Mouse (Mus musculus): ENCODE results near the gene Tma7. TPM values are rescaled to one million over a fixed set of nuclear protein-coding genes. Genes with fewer than 3 reads are reported as not detected.

The Tma7 gene
- polyA plus RNA-seq, 1 experiment: 572 TPM

DNA sequence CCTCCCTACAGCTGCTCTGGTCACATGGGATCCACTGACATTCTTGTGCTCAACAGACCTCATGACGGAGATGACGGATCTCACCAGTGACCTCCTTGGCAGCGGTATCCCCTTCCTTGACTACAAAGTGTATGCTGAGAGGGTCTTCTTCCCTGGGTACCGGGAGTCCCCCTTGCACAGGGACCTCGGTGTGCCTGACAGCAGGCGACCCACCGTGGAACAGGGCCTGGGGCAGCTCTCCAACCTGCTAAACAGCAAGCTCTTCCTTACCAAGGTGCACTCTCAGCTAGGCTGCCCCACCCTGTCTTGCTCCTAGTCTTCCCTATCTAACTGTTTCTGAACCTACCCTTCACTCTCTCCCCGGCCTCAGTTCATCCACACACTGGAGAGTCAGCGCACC, 29.2 kb upstream of the Tma7 start:
- Histone ChIP-seq H3K4me3 (ENCODE audit: insufficient read depth, low read depth, low read length) (no peak overlapping the region), H3K27ac (replicated peaks; ENCODE audit: low read depth, low read length) (no peak overlapping the region), H3K4me1 (ENCODE audit: control insufficient read depth, insufficient read depth, insufficient read length, low read length) (no peaks in the 10 kb centered on the region)

- Histone ChIP-seq H3K4me1 (ENCODE audit: control insufficient read depth, insufficient read depth, insufficient read length, low read length) (no peaks in the 10 kb centered on the region), H3K27ac (replicated peaks; ENCODE audit: low read depth, low read length) (no peak overlapping the region), H3K4me3 (ENCODE audit: insufficient read depth, low read depth, low read length) (no peak overlapping the region)
These were observed 28.7 kb upstream of the Tma7 start for GRCm38 (mm10) chr9:109111101-109111500.

GRCm38 (mm10) chr9:109110240-109110639, 27.9 kb upstream of the Tma7 start:
- Histone ChIP-seq H3K4me3 (ENCODE audit: insufficient read depth, low read depth, low read length) (no peak overlapping the region), H3K4me1 (ENCODE audit: control insufficient read depth, insufficient read depth, insufficient read length, low read length) (no peaks in the 10 kb centered on the region), H3K27ac (replicated peaks; ENCODE audit: low read depth, low read length) (no peak overlapping the region)

GRCm38 (mm10) chr9:109107341-109107740, 25.0 kb upstream of the Tma7 start:
- Histone ChIP-seq H3K4me1 (ENCODE audit: control insufficient read depth, insufficient read depth, insufficient read length, low read length) (no peaks in the 10 kb centered on the region), H3K27ac (replicated peaks; ENCODE audit: low read depth, low read length) (no peak overlapping the region)

GRCm38 (mm10) chr9:109105648-109106047, 23.3 kb upstream of the Tma7 start:
- Histone ChIP-seq H3K27ac (replicated peaks; ENCODE audit: low read depth, low read length) (no peak overlapping the region), H3K4me3 (ENCODE audit: insufficient read depth, low read depth, low read length) (no peak overlapping the region), H3K4me1 (ENCODE audit: control insufficient read depth, insufficient read depth, insufficient read length, low read length) (no peaks in the 10 kb centered on the region)

More at GRCm38 (mm10) chr9:109107341-109107740, 25.0 kb upstream of the Tma7 start:
- no peak overlapping the region for H3K4me3 ChIP-seq (ENCODE audit: insufficient read depth, low read depth, low read length)

DNA sequence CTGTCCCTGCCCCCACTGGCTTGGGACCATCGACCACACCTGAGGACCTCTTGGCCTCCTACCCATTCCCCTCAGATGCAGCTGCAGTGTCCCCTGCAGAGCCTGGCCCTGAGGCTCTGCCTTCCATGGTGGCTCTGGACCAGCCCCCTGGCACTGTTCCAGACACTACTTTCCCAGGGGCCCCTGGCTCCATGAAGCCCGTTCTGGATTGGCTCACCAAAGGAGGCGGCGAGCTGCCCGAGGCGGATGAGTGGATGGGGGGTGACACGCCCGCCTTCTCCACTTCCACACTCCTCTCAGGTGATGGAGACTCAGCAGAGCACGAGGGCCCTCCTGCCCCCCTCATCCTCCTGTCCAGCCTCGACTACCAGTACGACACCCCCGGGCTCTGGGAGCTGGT, 22.6 kb upstream of the Tma7 start:
- Histone ChIP-seq H3K4me3 (ENCODE audit: insufficient read depth, low read depth, low read length) (no peak overlapping the region), H3K4me1 (ENCODE audit: control insufficient read depth, insufficient read depth, insufficient read length, low read length) (no peaks in the 10 kb centered on the region), H3K27ac (replicated peaks; ENCODE audit: low read depth, low read length) (no peak overlapping the region)

DNA sequence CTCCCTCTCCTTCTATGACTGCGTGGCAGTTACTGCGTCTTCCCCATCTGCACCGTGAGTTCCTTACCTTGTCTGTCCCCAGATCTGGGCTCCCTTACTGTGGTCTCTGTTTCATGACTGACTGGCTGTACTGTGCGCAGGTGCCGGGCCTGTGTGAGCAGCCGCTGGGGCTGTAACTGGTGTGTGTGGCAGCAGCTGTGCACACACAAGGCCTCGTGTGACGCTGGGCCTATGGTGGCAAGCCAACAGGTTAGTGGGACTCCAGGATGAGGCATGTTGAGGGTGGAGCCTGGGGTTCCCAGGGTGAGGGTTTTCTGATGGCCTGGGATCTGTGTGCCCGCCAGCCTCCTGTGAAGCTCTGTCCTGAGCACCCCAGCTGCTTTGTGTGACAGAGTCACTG, 21.7 kb upstream of the Tma7 start:
- Histone ChIP-seq H3K4me1 (ENCODE audit: control insufficient read depth, insufficient read depth, insufficient read length, low read length) (no peaks in the 10 kb centered on the region), H3K27ac (replicated peaks; ENCODE audit: low read depth, low read length) (no peak overlapping the region), H3K4me3 (ENCODE audit: insufficient read depth, low read depth, low read length) (no peak overlapping the region)

- Histone ChIP-seq H3K4me1 (ENCODE audit: control insufficient read depth, insufficient read depth, insufficient read length, low read length) (no peaks in the 10 kb centered on the region), H3K27ac (replicated peaks; ENCODE audit: low read depth, low read length) (no peak overlapping the region), H3K4me3 (ENCODE audit: insufficient read depth, low read depth, low read length) (no peak overlapping the region)
These were observed 20.9 kb upstream of the Tma7 start for GRCm38 (mm10) chr9:109103250-109103649.

DNA sequence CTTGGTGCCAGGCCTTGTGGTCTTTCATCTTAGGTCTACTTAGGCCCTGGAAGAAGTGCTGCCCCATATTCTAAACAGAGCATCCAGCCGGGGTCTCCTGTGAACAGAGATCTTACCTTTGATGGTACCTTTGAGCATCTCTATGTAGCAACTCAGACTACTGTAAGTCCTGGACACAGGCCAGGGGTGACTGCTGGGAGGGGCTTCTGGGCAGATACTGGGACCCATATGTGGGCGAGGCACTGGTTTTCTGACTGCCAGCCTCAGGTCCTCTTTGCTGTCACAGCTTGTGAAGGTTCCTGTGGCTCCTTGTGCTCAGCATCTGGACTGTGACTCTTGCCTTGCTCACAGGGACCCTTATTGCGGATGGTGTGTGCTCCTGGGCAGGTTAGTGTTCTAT, 20.2 kb upstream of the Tma7 start:
- no peak overlapping the region for H3K4me3 ChIP-seq (ENCODE audit: insufficient read depth, low read depth, low read length)
- no peak overlapping the region for H3K27ac ChIP-seq (replicated peaks; ENCODE audit: low read depth, low read length)
- no peaks in the 10 kb centered on the region for H3K4me1 ChIP-seq (ENCODE audit: control insufficient read depth, insufficient read depth, insufficient read length, low read length)

- Histone ChIP-seq H3K27ac (replicated peaks; ENCODE audit: low read depth, low read length) (no peak overlapping the region), H3K4me1 (ENCODE audit: control insufficient read depth, insufficient read depth, insufficient read length, low read length) (no peaks in the 10 kb centered on the region)
These were observed 19.6 kb upstream of the Tma7 start for GRCm38 (mm10) chr9:109101933-109102445.

DNA sequence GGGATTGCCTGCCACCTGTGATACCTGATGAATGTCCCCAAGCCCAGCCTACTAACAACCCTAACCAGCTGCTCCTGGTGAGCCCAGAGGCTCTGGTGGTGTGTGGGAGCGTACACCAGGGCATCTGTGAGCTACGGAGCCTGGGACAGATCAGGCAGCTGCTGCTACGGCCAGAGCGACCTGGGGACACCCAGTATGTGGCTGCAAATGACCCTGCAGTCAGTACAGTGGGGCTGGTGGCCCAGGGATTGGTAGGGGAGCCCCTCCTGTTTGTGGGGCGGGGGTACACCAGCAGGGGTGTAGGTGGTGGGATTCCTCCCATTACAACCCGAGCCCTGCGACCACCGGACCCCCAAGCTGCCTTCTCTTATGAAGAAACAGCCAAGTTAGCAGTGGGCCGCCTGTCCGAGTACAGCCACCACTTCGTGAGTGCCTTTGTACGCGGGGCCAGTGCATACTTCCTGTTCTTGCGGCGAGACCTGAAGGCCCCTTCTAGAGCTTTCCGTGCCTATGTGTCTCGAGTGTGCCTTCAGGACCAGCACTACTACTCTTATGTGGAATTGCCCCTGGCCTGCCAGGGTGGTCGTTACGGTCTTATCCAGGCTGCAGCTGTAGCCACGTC, 18.0 kb upstream of the Tma7 start:
- Histone ChIP-seq H3K4me3 (ENCODE audit: insufficient read depth, low read depth, low read length) (no peak overlapping the region), H3K27ac (replicated peaks; ENCODE audit: low read depth, low read length) (no peak overlapping the region), H3K4me1 (ENCODE audit: control insufficient read depth, insufficient read depth, insufficient read length, low read length) (no peaks in the 10 kb centered on the region)

More at GRCm38 (mm10) chr9:109101933-109102445, 19.6 kb upstream of the Tma7 start:
- no peak overlapping the region for H3K4me3 ChIP-seq (ENCODE audit: insufficient read depth, low read depth, low read length)

DNA sequence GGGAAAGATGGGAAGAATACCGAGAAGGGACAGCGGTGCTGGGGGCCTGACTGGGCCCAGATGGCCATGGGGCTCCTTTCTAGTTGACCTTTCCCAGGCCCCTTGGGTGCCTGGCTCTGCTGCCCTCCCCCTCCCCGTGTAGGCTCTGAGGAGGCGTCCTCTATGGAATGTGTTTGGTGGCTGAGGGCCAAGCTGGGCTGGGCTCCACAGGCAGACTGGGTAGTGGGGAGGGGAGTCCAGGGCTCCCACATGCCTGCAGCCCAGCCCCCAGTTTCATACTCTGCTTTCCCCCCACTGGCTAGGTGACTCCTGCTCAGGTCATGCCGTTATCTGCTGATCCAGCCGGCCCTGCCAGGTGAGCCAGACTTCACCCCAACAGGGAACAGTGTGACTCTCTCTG, 16.6 kb upstream of the Tma7 start:
- Histone ChIP-seq H3K4me3 (ENCODE audit: insufficient read depth, low read depth, low read length) (no peak overlapping the region), H3K4me1 (ENCODE audit: control insufficient read depth, insufficient read depth, insufficient read length, low read length) (no peaks in the 10 kb centered on the region), H3K27ac (replicated peaks; ENCODE audit: low read depth, low read length) (no peak overlapping the region)

GRCm38 (mm10) chr9:109098366-109098765, 16.0 kb upstream of the Tma7 start:
- Histone ChIP-seq H3K27ac (replicated peaks; ENCODE audit: low read depth, low read length) (no peak overlapping the region), H3K4me1 (ENCODE audit: control insufficient read depth, insufficient read depth, insufficient read length, low read length) (no peaks in the 10 kb centered on the region), H3K4me3 (ENCODE audit: insufficient read depth, low read depth, low read length) (no peak overlapping the region)

DNA sequence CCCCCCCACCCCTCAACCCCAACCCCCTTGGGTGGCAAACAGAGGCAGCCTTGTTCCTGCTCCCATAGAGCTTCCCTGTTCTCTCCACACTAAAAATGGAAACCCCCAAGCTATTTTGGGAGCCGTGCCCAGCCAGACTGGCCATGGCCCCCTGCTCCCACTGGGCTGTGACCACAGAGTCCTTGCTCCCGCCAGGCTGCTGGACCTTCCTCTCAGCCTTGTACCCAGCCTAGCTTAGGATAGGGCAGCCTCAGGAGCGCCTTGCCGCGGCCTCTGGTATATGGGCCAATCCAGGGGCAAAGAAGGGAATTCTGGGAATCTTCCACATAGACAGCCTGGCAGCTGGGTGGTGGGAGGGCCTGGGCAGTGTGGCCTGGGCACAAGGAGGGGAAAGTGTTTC, 15.4 kb upstream of the Tma7 start:
- Histone ChIP-seq H3K27ac (replicated peaks; ENCODE audit: low read depth, low read length) (no peak overlapping the region), H3K4me1 (ENCODE audit: control insufficient read depth, insufficient read depth, insufficient read length, low read length) (no peaks in the 10 kb centered on the region)

DNA sequence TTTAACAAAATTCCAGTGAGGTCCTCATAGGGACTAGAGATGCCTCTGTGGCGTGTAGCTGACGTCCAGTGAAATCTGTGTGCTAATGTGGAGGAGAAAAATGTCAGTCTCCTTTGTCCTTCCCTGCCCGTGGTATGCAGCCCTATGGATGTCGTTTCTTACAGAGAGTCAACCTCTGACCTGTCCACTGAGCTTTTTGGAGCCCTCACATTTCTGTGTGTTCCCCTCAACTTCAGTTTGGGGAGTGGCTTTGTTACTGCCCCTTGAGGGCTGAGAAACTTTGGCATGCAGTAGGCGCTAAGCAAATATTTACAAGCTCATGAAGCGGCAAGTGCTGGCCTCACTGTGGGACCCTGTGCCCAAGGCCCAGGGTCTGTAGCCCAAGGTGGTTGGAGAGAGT, 14.9 kb upstream of the Tma7 start:
- Histone ChIP-seq H3K4me1 (ENCODE audit: control insufficient read depth, insufficient read depth, insufficient read length, low read length) (no peaks in the 10 kb centered on the region), H3K27ac (replicated peaks; ENCODE audit: low read depth, low read length) (no peak overlapping the region), H3K4me3 (ENCODE audit: insufficient read depth, low read depth, low read length) (no peak overlapping the region)

More for the DNA sequence above, 15.4 kb upstream of the Tma7 start:
- no peak overlapping the region for H3K4me3 ChIP-seq (ENCODE audit: insufficient read depth, low read depth, low read length)

- Histone ChIP-seq H3K4me1 (ENCODE audit: control insufficient read depth, insufficient read depth, insufficient read length, low read length) (no peaks in the 10 kb centered on the region), H3K4me3 (ENCODE audit: insufficient read depth, low read depth, low read length) (no peak overlapping the region; the same call in 1 of the 2 replicates), H3K27ac (replicated peaks; ENCODE audit: low read depth, low read length) (no peak overlapping the region)
These were observed 14.5 kb upstream of the Tma7 start for GRCm38 (mm10) chr9:109096856-109097255.

Data from brown adipose tissue, adult 24 weeks (tissue).